Mouse (Mus musculus) kidney, postnatal 0 days (tissue): ENCODE data around the gene Kcnip2. TPM values are rescaled to one million over a fixed set of nuclear protein-coding genes. Genes with fewer than 3 reads are reported as not detected.
"Not testable (repeated sequence)": the region's sequence is repeated elsewhere in the genome, so short reads cannot be mapped to it uniquely, and the experiment has no call there.

Experiments
- ATAC-seq: fragments of 200-750 bp; cut with Nextera tagmentation; replicated peaks from 2 replicates; pipeline ENCODE4 v1.8.0; 2017; ENCODE audit warnings: low read depth, moderate number of reproducible peaks, moderate TSS enrichment, moderate library complexity; ENCODE audit not compliant: low FRiP score
- DNase-seq: peaks from one replicate; pipeline ENCODE4 v3.0.0-alpha.2; 2016; ENCODE audit warnings: low spot score
- H3K27ac ChIP-seq: fragments of 300-500 bp; sonication (generic); 2 replicates; pipeline ENCODE4 v1.5.1; 2014; ENCODE audit warnings: mild to moderate bottlenecking
- H3K27me3 ChIP-seq: fragments of 300-500 bp; sonication (generic); 2 replicates; pipeline ENCODE4 v1.6.1; 2014; ENCODE audit warnings: low read length, mixed read lengths; ENCODE audit not compliant: insufficient read depth
- H3K36me3 ChIP-seq: fragments of 300-500 bp; sonication (generic); 2 replicates; pipeline ENCODE4 v1.6.1; 2014; ENCODE audit warnings: low read length, mixed read lengths; ENCODE audit not compliant: insufficient read depth
- H3K4me1 ChIP-seq: fragments of 300-500 bp; sonication (generic); replicated peaks from 2 replicates; pipeline ENCODE4 v1.6.1; 2014; ENCODE audit warnings: antibody characterized with exemption, low read length, mixed read lengths; ENCODE audit not compliant: insufficient read depth
- H3K4me2 ChIP-seq: fragments of 300-500 bp; sonication (generic); 2 replicates; pipeline ENCODE4 v1.6.1; 2014; ENCODE audit warnings: mild to moderate bottlenecking, low read length, moderate library complexity, mixed read lengths
- H3K4me3 ChIP-seq: fragments of 300-500 bp; sonication (generic); replicated peaks from 2 replicates; pipeline ENCODE4 v1.5.1; 2014; ENCODE audit warnings: low read depth, low read length
- H3K9ac ChIP-seq: fragments of 300-500 bp; sonication (generic); 2 replicates; pipeline ENCODE4 v1.6.1; 2014; ENCODE audit warnings: low read depth, low read length
- H3K9me3 ChIP-seq: fragments of 300-500 bp; sonication (generic); replicated peaks from 2 replicates; pipeline ENCODE4 v1.6.1; 2016; ENCODE audit warnings: low read length, inconsistent platforms, mixed read lengths
- CTCF ChIP-seq: IDR thresholded peaks from 2 replicates; pipeline ENCODE4 v1.5.1; 2016; ENCODE audit warnings: antibody characterized with exemption, low read depth, mild to moderate bottlenecking, moderate library complexity
- whole genome bisulfite sequencing: fragments of 180-500 bp; shearing (Covaris S2); extraction: QIAGEN DNeasy Blood & Tissue Kit; methylation state at CpG from one replicate; pipeline ENCODE4 v1.1.7; 2014; 5-methylcytosine and 5-hydroxymethylcytosine counted together
- polyA plus RNA-seq: library from polyadenylated mRNA; unstranded; fragments of >200 nt; fragmentation: Nextera tagmentation; extraction: Ambion mirVana; gene quantifications from 2 replicates; pipeline ENCODE4 v1.2.1, GENCODE M21; 2015

Kcnip2 gene
- polyA plus RNA-seq, 1 experiment from 2014 or later, result 1.5 TPM

- ATAC-seq (0 out of 2 replicates have a peak, but pooled peaks have one; percentile 29), DNase-seq (peak; percentile 82)
- H3K4me2 ChIP-seq, result no peak overlapping the region
- no peaks in the 10 kb centered on the region for H3K27me3 ChIP-seq
- H3K9me3 ChIP-seq, result no peaks in the 10 kb centered on the region
- no peak overlapping the region for H3K9ac ChIP-seq
- H3K36me3 ChIP-seq, result no peaks in the 10 kb centered on the region
- 3% methylated on average over 11 of the region's 11 CpGs for WGBS
- no peak overlapping the region for H3K4me3 ChIP-seq
- H3K4me1 ChIP-seq, result peaks cover 35% of the 10 kb centered on the region
- H3K27ac ChIP-seq, result no peak overlapping the region
- peak; percentile 84 for TF ChIP-seq CTCF
Observed at GRCm38 (mm10) chr19:45813263-45813662, 2.6 kb downstream of the Kcnip2 start.

- H3K4me2 ChIP-seq, result peak overlapping the region; percentile 39
- H3K27ac ChIP-seq, result no peak overlapping the region
- 10% methylated on average over 8 of the region's 8 CpGs for WGBS
- no peak for ATAC-seq
- no peak for TF ChIP-seq CTCF
- no peak overlapping the region for H3K9ac ChIP-seq
- DNase-seq, result peak; percentile 45
- no peaks in the 10 kb centered on the region for H3K36me3 ChIP-seq
- H3K4me3 ChIP-seq, result no peak overlapping the region
- no peaks in the 10 kb centered on the region for H3K9me3 ChIP-seq
- no peaks in the 10 kb centered on the region for H3K27me3 ChIP-seq
- peaks cover 30% of the 10 kb centered on the region for H3K4me1 ChIP-seq
Observed at GRCm38 (mm10) chr19:45812673-45813252, 3.1 kb downstream of the Kcnip2 start.

- Histone ChIP-seq H3K27me3 (no peaks in the 10 kb centered on the region), H3K27ac (no peak overlapping the region), H3K9ac (no peak overlapping the region), H3K4me3 (no peak overlapping the region), H3K9me3 (no peaks in the 10 kb centered on the region), H3K4me2 (peak overlapping the region; percentile 39), H3K36me3 (no peaks in the 10 kb centered on the region), H3K4me1 (peaks cover 24% of the 10 kb centered on the region)
- peak; percentile 50 for DNase-seq
- TF ChIP-seq CTCF, result no peak
- 2% methylated on average over 16 of the region's 16 CpGs for WGBS
- 0 out of 2 replicates have a peak, but pooled peaks have one; percentile 16 for ATAC-seq
Observed at GRCm38 (mm10) chr19:45812115-45812514, 3.7 kb downstream of the Kcnip2 start.

- 62% methylated on average over 12 of the region's 12 CpGs for WGBS
Observed at GRCm38 (mm10) chr19:45811028-45811674, 4.7 kb downstream of the Kcnip2 start.

GRCm38 (mm10) chr19:45807732-45808131, 8.1 kb downstream of the Kcnip2 start:
- no peak for DNase-seq
- Histone ChIP-seq H3K27me3 (no peaks in the 10 kb centered on the region), H3K27ac (no peak overlapping the region), H3K9me3 (no peaks in the 10 kb centered on the region), H3K36me3 (no peaks in the 10 kb centered on the region), H3K4me2 (no peak overlapping the region), H3K4me3 (no peak overlapping the region), H3K4me1 (peaks cover 5% of the 10 kb centered on the region; the same call in 1 of the 2 replicates), H3K9ac (no peak overlapping the region)
- no peak for TF ChIP-seq CTCF
- ATAC-seq, result no peak
- 91% methylated on average over 4 of the region's 4 CpGs for WGBS

More at GRCm38 (mm10) chr19:45811028-45811674, 4.7 kb downstream of the Kcnip2 start:
- no peak for TF ChIP-seq CTCF
- no peak overlapping the region for H3K27ac ChIP-seq
- no peak overlapping the region for H3K4me2 ChIP-seq
- DNase-seq (no peak), ATAC-seq (no peak)
- no peak overlapping the region for H3K4me3 ChIP-seq
- H3K36me3 ChIP-seq, result no peaks in the 10 kb centered on the region
- no peaks in the 10 kb centered on the region for H3K27me3 ChIP-seq
- H3K4me1 ChIP-seq, result peaks cover 14% of the 10 kb centered on the region
- no peaks in the 10 kb centered on the region for H3K9me3 ChIP-seq
- no peak overlapping the region for H3K9ac ChIP-seq

- 95% methylated on average over 6 of the region's 6 CpGs for WGBS
- not testable (repeated sequence) for H3K4me2 ChIP-seq, H3K4me3 ChIP-seq, H3K36me3 ChIP-seq, H3K9me3 ChIP-seq, H3K9ac ChIP-seq, H3K27me3 ChIP-seq, DNase-seq, H3K27ac ChIP-seq, H3K4me1 ChIP-seq, ATAC-seq
Observed at GRCm38 (mm10) chr19:45805817-45806216, 10.0 kb downstream of the Kcnip2 start.
